Mouse (Mus musculus) midbrain, embryonic 10.5 days (tissue): ENCODE data around the gene Dmpk. TPM values are rescaled to one million over a fixed set of nuclear protein-coding genes. Genes with fewer than 3 reads are reported as not detected.
"Not testable (repeated sequence)": the region's sequence is repeated elsewhere in the genome, so short reads cannot be mapped to it uniquely, and the experiment has no call there.

Experiments used
- DNase-seq: peaks from one replicate; pipeline ENCODE4 v3.0.0-alpha.2; 2017; ENCODE audit warnings: low spot score
- H3K27ac ChIP-seq: fragments of 300-500 bp; sonication (generic); replicated peaks from 2 replicates; pipeline ENCODE4 v1.5.1; 2016; ENCODE audit warnings: mild to moderate bottlenecking
- H3K27me3 ChIP-seq: fragments of 300-500 bp; sonication (generic); 2 replicates; pipeline ENCODE4 v1.6.1; 2016; ENCODE audit warnings: low read depth, mild to moderate bottlenecking; ENCODE audit not compliant: poor library complexity, severe bottlenecking
- H3K36me3 ChIP-seq: fragments of 300-500 bp; sonication (generic); 2 replicates; pipeline ENCODE4 v1.6.1; 2016; ENCODE audit warnings: mild to moderate bottlenecking, moderate library complexity
- H3K4me1 ChIP-seq: fragments of 300-500 bp; sonication (generic); 2 replicates; pipeline ENCODE4 v1.6.1; 2016
- H3K4me3 ChIP-seq: fragments of 300-500 bp; sonication (generic); 2 replicates; pipeline ENCODE4 v1.5.1; 2016; ENCODE audit warnings: mild to moderate bottlenecking, moderate library complexity
- H3K9me3 ChIP-seq: fragments of 300-500 bp; sonication (generic); replicated peaks from 2 replicates; pipeline ENCODE4 v1.6.1; 2016; ENCODE audit warnings: mild to moderate bottlenecking
- WGBS: fragments of 180-500 bp; shearing (Covaris S2); methylation state at CpG from one replicate; pipeline ENCODE4 v1.1.7; 2016; 5-methylcytosine and 5-hydroxymethylcytosine counted together
- polyA plus RNA-seq: library from polyadenylated mRNA; unstranded; fragments of >200 nt; fragmentation: Nextera tagmentation; extraction: Ambion mirVana; gene quantifications from 2 replicates; pipeline ENCODE4 v1.2.1, GENCODE M21; 2016

The Dmpk gene
- polyA plus RNA-seq, 1 experiment from 2014 or later: 8.2 TPM

GRCm38 (mm10) chr7:19057405-19057804 is 26.2 kb upstream of the Dmpk start:
- WGBS: 88% methylated on average over 10 of the region's 10 CpGs
- no peaks in the 10 kb centered on the region for H3K27me3 ChIP-seq
- H3K4me1 ChIP-seq: peaks cover 16% of the 10 kb centered on the region
- H3K36me3 ChIP-seq: peaks cover 34% of the 10 kb centered on the region
- no peak overlapping the region for H3K4me3 ChIP-seq
- DNase-seq: no peak
- no peaks in the 10 kb centered on the region for H3K9me3 ChIP-seq
- no peak overlapping the region for H3K27ac ChIP-seq

- no peaks in the 10 kb centered on the region for H3K4me1 ChIP-seq
- WGBS: 59% methylated on average over 13 of the region's 13 CpGs
- peaks cover 42% of the 10 kb centered on the region for H3K27me3 ChIP-seq
- H3K27ac ChIP-seq: no peak overlapping the region
- no peak for DNase-seq
- H3K36me3 ChIP-seq: no peaks in the 10 kb centered on the region
- 0 out of 2 replicates have a peak, but pooled peaks cover 4% of the 10 kb centered on the region for H3K9me3 ChIP-seq
- H3K4me3 ChIP-seq: no peak overlapping the region
Observed at GRCm38 (mm10) chr7:19065896-19066295, 17.8 kb upstream of the Dmpk start.

GRCm38 (mm10) chr7:19067063-19067462 is 16.6 kb upstream of the Dmpk start:
- H3K4me1 ChIP-seq: no peaks in the 10 kb centered on the region
- 0 out of 2 replicates have a peak, but pooled peaks cover 4% of the 10 kb centered on the region for H3K9me3 ChIP-seq
- no peaks in the 10 kb centered on the region for H3K36me3 ChIP-seq
- 44% methylated on average over 14 of the region's 14 CpGs for WGBS
- H3K4me3 ChIP-seq: no peak overlapping the region
- no peak overlapping the region for H3K27ac ChIP-seq
- peaks cover 42% of the 10 kb centered on the region for H3K27me3 ChIP-seq
- no peak for DNase-seq

DNA sequence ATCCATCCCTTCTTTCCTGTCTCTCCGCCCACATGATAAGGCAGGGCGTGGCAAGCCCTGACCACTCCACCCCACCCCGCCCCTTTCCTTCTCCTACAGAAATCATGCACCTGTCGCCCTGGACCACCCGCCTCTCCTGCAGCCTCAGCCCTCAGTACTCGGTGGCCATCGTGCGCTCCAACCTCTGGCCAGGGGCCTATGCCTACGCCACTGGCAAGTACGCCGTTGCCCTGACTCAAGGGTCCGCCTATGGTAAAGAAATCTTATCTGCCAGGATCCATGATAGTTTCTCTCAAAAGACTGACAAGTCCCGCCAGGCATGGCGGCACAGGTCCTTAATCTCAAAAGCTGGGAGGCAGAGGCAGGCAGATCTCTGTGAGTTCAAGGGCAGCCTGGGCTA is 15.7 kb upstream of the Dmpk start:
- DNase-seq: no peak
- Histone ChIP-seq H3K9me3 (0 out of 2 replicates have a peak, but pooled peaks cover 4% of the 10 kb centered on the region), H3K4me3 (no peak overlapping the region), H3K27me3 (peaks cover 42% of the 10 kb centered on the region), H3K36me3 (no peaks in the 10 kb centered on the region), H3K4me1 (no peaks in the 10 kb centered on the region), H3K27ac (no peak overlapping the region)
- 69% methylated on average over 14 of the region's 14 CpGs for WGBS

- Histone ChIP-seq H3K4me1 (no peaks in the 10 kb centered on the region), H3K27me3 (peaks cover 38% of the 10 kb centered on the region), H3K4me3 (no peak overlapping the region), H3K9me3 (0 out of 2 replicates have a peak, but pooled peaks cover 4% of the 10 kb centered on the region), H3K36me3 (no peaks in the 10 kb centered on the region), H3K27ac (no peak overlapping the region)
- 9% methylated on average over 2 of the region's 2 CpGs for WGBS
- peak; percentile 73 for DNase-seq
Observed at GRCm38 (mm10) chr7:19068707-19069106, 14.9 kb upstream of the Dmpk start.

DNA sequence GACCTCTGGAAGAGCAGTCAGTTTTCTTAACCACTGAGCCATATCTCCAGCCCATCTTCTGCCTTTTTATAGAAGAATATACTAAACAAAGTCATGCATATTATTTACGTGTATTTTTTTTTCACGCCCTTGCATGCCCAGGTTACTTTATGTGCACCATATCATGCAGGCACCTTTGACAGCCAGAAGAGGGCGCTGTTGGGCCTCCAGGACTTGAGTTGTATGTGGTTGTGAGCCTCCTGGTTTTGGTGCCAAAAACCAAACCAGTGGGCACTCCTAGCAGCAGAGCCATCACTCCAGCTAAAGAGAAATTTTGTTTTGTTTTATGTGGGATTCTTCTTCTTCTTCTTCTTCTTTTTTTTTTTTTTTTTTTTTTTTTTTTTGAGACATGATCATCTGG is 14.1 kb upstream of the Dmpk start:
- 0 out of 2 replicates have a peak, but pooled peaks cover 4% of the 10 kb centered on the region for H3K9me3 ChIP-seq
- H3K4me1 ChIP-seq: no peaks in the 10 kb centered on the region
- no peak overlapping the region for H3K27ac ChIP-seq
- H3K4me3 ChIP-seq: no peak overlapping the region
- 50% methylated on average over 3 of the region's 3 CpGs for WGBS
- no peaks in the 10 kb centered on the region for H3K36me3 ChIP-seq
- DNase-seq: no peak
- peaks cover 33% of the 10 kb centered on the region for H3K27me3 ChIP-seq

- WGBS: 60% methylated on average over 3 of the region's 3 CpGs
- H3K27me3 ChIP-seq: peaks cover 18% of the 10 kb centered on the region
- not testable (repeated sequence) for H3K27ac ChIP-seq, H3K36me3 ChIP-seq, H3K9me3 ChIP-seq, H3K4me1 ChIP-seq, H3K4me3 ChIP-seq, DNase-seq
Observed at GRCm38 (mm10) chr7:19071024-19071423, 12.6 kb upstream of the Dmpk start.

DNA sequence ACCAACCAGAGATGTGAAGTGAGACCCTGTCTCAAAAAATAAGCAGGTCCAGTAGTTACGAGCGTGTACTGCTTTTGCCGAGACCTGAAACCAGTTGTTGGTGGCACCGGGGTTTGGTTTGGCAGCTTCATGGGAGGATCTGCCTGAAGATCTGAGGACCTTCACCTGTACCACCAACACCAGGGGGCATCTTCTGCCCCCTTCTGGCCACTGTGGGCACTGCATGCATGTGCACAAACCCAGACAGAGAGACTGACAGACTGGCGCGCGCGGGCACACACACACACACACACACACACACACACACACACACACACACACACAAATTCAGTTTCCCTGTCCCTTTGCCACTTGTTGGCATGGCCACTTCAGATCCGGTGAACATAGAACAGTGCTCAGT is 10.1 kb upstream of the Dmpk start:
- Histone ChIP-seq H3K9me3 (no peaks in the 10 kb centered on the region), H3K4me3 (no peak overlapping the region), H3K27ac (no peak overlapping the region), H3K27me3 (no peaks in the 10 kb centered on the region), H3K36me3 (peaks cover 10% of the 10 kb centered on the region), H3K4me1 (peaks cover 23% of the 10 kb centered on the region)
- WGBS: 80% methylated on average over 9 of the region's 9 CpGs
- DNase-seq: no peak

DNA sequence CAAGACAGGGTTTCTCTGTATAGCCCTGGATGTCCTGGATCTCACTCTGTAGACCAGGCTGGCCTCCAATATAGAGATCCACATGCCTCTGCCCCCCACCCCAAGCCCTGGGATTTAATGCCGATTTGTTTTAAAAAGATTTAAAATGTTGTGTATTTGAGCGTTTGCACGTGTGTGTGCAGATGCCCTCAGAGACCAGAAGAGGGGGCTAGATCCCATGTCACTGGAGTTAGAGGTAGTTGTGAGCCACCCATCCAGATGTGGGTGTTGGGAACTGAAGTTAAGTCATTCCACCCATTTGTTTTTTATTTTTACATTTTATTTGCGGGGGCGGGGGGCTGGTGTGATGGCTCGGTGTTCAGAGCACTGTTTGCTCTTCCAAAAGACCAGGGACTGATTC is 9.2 kb upstream of the Dmpk start:
- 89% methylated on average over 6 of the region's 6 CpGs for WGBS
- H3K27ac ChIP-seq: no peak overlapping the region
- no peaks in the 10 kb centered on the region for H3K27me3 ChIP-seq
- no peaks in the 10 kb centered on the region for H3K9me3 ChIP-seq
- DNase-seq: no peak
- no peak overlapping the region for H3K4me3 ChIP-seq
- H3K36me3 ChIP-seq: peaks cover 20% of the 10 kb centered on the region
- H3K4me1 ChIP-seq: peaks cover 23% of the 10 kb centered on the region

DNA sequence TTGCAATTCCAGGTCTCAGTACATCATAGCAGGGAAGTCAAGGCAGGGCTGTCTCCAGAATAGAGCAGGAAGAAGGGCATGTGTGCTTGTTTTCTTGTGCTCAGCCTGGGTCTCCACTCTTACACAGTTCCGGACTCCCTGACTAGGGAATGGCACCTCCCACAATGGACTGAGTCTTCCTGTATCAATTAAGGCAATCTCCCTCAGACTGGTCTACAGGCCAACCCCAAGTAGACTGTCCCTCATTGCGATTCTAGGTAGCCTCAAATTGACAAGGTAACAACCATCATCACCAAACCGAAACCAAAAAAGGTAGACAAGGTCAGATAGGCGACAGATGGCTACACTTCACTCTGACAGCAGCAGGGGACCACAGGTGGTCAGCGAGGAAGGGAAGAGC is 8.4 kb upstream of the Dmpk start:
- H3K9me3 ChIP-seq: no peaks in the 10 kb centered on the region
- H3K4me1 ChIP-seq: peaks cover 23% of the 10 kb centered on the region
- no peaks in the 10 kb centered on the region for H3K27me3 ChIP-seq
- 67% methylated on average over 5 of the region's 5 CpGs for WGBS
- DNase-seq: no peak
- H3K36me3 ChIP-seq: peaks cover 27% of the 10 kb centered on the region
- peak overlapping the region; percentile 96 for H3K4me3 ChIP-seq
- H3K27ac ChIP-seq: peak overlapping the region; percentile 64; the same call in 1 of the 2 replicates

DNA sequence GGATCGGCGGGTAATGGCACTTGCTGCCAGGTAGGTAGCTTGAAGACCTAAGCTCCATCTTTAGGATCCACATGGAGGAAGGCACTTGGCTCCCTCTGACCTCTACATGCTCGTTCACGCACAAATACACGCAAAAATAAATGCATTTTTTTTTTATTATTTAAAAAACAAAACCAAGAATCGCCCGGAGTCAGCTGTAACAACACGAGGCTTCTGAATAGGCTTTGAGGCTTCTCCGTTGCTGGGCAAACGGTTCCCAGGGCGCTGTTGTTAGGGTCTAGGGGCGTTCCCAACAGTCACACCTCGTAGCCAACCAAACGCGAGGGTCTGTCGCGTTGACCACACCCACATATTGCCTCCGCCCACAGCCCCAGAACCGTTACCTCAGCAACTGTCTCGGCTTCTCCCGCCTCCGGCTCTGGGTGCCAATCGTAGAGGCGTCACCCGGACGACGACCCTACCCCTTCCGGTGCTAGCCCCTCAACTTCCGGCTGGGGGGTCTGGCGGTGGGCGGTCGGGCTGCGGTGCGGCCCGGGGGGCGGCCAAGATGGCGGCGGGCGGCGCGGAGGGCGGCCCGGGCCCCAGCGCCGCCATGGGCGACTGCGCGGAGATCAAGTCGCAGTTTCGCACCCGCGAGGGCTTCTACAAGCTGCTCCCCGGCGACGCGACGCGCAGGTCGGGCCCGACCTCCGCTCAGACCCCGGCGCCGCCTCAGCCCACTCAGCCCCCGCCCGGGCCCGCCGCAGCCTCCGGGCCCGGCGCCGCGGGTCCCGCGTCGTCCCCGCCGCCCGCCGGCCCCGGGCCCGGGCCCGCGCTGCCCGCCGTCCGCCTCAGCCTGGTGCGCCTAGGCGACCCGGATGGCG is 7.7 kb upstream of the Dmpk start, which contains the start of gene Dmwd:
Dmwd (plus strand) TSS at position 505 of the 863 bp plus-strand sequence.
- under 1% methylated on average over 88 of the region's 91 CpGs for WGBS
- Histone ChIP-seq H3K4me1 (peaks cover 23% of the 10 kb centered on the region), H3K9me3 (no peaks in the 10 kb centered on the region), H3K36me3 (peaks cover 35% of the 10 kb centered on the region), H3K4me3 (peak within 1 kb of the TSS; percentile 96), H3K27ac (peak within 1 kb of the TSS; percentile 94), H3K27me3 (no peaks in the 10 kb centered on the region)
- DNase-seq: peak; percentile 99

- peak; percentile 43 for DNase-seq
- Histone ChIP-seq H3K36me3 (peaks cover 41% of the 10 kb centered on the region), H3K27me3 (no peaks in the 10 kb centered on the region), H3K4me3 (peak overlapping the region; percentile 96), H3K27ac (peak overlapping the region; percentile 94), H3K4me1 (peaks cover 26% of the 10 kb centered on the region), H3K9me3 (no peaks in the 10 kb centered on the region)
- under 1% methylated on average over 22 of the region's 22 CpGs for WGBS
Observed at GRCm38 (mm10) chr7:19076586-19076991, 7.1 kb upstream of the Dmpk start.

- no peaks in the 10 kb centered on the region for H3K9me3 ChIP-seq
- peaks cover 53% of the 10 kb centered on the region for H3K36me3 ChIP-seq
- peak overlapping the region; percentile 96 for H3K4me3 ChIP-seq
- H3K27me3 ChIP-seq: no peaks in the 10 kb centered on the region
- H3K4me1 ChIP-seq: peaks cover 36% of the 10 kb centered on the region
- 82% methylated on average over 14 of the region's 14 CpGs for WGBS
- H3K27ac ChIP-seq: no peak overlapping the region
- DNase-seq: no peak
Observed at GRCm38 (mm10) chr7:19077761-19078160, 5.9 kb upstream of the Dmpk start.
